Mouse (Mus musculus) myocyte (in vitro differentiated cells): ENCODE measurements around the gene Thada.

ENCODE experiments used
- CEBPB ChIP-seq: IDR thresholded peaks from 2 replicates; pipeline ENCODE4 v1.6.1; 2011; ENCODE audit warnings: mild to moderate bottlenecking, moderate library complexity; ENCODE audit not compliant: poor library complexity, insufficient read depth, severe bottlenecking
- MAX ChIP-seq: IDR thresholded peaks from one replicate; pipeline ENCODE4 v1.6.1; 2011; ENCODE audit warnings: low read depth, mild to moderate bottlenecking, control low read depth
- POLR2A ChIP-seq: IDR thresholded peaks from one replicate; pipeline ENCODE4 v1.6.1; 2011; ENCODE audit warnings: low read depth, mild to moderate bottlenecking, control low read depth, moderate library complexity; ENCODE audit not compliant: insufficient read length
- POLR2AphosphoS2 ChIP-seq: IDR thresholded peaks from one replicate; pipeline ENCODE4 v1.6.1; 2011; ENCODE audit warnings: low read depth, control low read depth; ENCODE audit not compliant: insufficient read length
- SRF ChIP-seq: IDR thresholded peaks from one replicate; pipeline ENCODE4 v1.6.1; 2011; ENCODE audit warnings: low read depth; ENCODE audit not compliant: control insufficient read depth, insufficient read length
- USF1 ChIP-seq: IDR thresholded peaks from one replicate; pipeline ENCODE4 v1.6.1; 2011; ENCODE audit warnings: low read depth, mild to moderate bottlenecking, control low read depth, moderate library complexity

DNA sequence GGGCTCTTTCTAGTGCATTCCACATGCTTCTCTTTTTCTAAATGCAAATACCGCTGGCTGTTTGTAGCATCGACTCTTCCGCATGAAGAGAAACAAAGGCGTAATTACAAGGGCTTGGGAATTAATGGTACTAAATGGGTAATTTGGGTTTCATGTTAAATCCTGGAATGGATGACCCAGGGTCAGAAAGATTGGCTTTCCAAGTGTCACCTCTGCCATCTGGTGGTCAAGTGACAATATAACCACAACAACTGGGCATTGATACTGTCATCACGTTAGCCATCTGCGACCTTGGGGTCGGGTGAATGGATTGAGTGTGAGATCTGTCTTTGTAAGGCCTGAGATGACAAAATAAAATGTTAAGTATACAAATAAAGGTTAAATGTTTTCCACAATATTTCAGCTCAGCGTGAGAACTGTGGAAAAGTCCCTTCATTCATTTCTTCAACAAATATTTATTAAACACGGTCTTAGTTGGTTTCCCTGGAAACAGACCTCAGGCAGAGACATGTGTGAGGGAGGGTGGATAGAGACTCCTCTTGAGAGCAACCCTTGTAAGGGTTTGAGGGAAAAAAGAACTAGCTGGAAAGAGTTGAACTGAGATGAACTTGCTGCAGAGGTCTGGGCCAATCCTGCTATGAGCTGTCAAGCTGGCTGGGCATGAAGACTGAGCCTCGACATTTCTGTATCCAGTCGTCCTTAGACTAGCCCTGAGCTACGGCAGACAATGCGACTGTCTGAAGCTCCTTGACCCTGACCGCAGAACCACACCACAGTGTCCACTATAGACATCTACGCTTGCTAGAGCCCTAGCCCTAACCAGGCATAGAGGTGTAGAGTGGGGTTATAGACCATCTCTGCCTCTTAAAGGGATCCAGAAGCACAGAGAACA is 14.7 kb upstream of the Thada start:
- TF ChIP-seq POLR2AphosphoS2 (no peak), CEBPB (no peak), POLR2A (no peak), MAX (no peak), USF1 (no peak), SRF (no peak)
